Mouse (Mus musculus): ENCODE measurements at regions not wholly inside any gene's neighbourhood (a gene's known extent, or its start where the extent isn't known, plus 50 kb on each side); places are given as distances from the start of the nearest gene placed in this dataset.

GRCm38 (mm10) chr5:51894159-51894558 lies 296.2 kb downstream of the Dhx15 start:
- DNase-seq (ENCODE audit: low spot score): no peak
- H3K27ac ChIP-seq: no peak overlapping the region
- 81% methylated on average over 8 of the region's 8 CpGs for WGBS
- no peaks in the 10 kb centered on the region for H3K9me3 ChIP-seq (replicated peaks)
- no peaks in the 10 kb centered on the region for H3K27me3 ChIP-seq (ENCODE audit: low read depth, poor library complexity, severe bottlenecking)
- H3K4me3 ChIP-seq: no peak overlapping the region
- no peaks in the 10 kb centered on the region for H3K36me3 ChIP-seq
- H3K4me1 ChIP-seq: no peaks in the 10 kb centered on the region

- Histone ChIP-seq H3K27me3 (ENCODE audit: low read depth, poor library complexity, severe bottlenecking) (no peaks in the 10 kb centered on the region), H3K27ac (no peak overlapping the region), H3K4me3 (no peak overlapping the region), H3K9me3 (replicated peaks) (no peaks in the 10 kb centered on the region), H3K4me1 (peaks cover 12% of the 10 kb centered on the region), H3K36me3 (no peaks in the 10 kb centered on the region)
- DNase-seq (ENCODE audit: low spot score): no peak
- WGBS: 85% methylated on average over 4 of the region's 4 CpGs
These were observed 299.0 kb downstream of the Dhx15 start for GRCm38 (mm10) chr5:51891341-51891740.

GRCm38 (mm10) chr5:51888404-51888803 lies 301.9 kb downstream of the Dhx15 start:
- 36% methylated on average over 7 of the region's 7 CpGs for whole genome bisulfite sequencing
- H3K27ac ChIP-seq: peak overlapping the region; percentile 14; the same call in 1 of the 2 replicates

GRCm38 (mm10) chr5:51882594-51882993 lies 307.7 kb downstream of the Dhx15 start:
- no peaks in the 10 kb centered on the region for H3K4me1 ChIP-seq
- H3K27me3 ChIP-seq (ENCODE audit: low read depth, poor library complexity, severe bottlenecking): no peaks in the 10 kb centered on the region
- no peak overlapping the region for H3K4me3 ChIP-seq
- H3K27ac ChIP-seq: no peak overlapping the region
- H3K9me3 ChIP-seq (replicated peaks): no peaks in the 10 kb centered on the region
- H3K36me3 ChIP-seq: no peaks in the 10 kb centered on the region
- no peak for DNase-seq (ENCODE audit: low spot score)
- 76% methylated on average over 4 of the region's 4 CpGs for WGBS

More at GRCm38 (mm10) chr5:51888404-51888803, 301.9 kb downstream of the Dhx15 start:
- Histone ChIP-seq H3K4me1 (peaks cover 12% of the 10 kb centered on the region), H3K9me3 (replicated peaks) (no peaks in the 10 kb centered on the region), H3K4me3 (no peak overlapping the region), H3K27me3 (ENCODE audit: low read depth, poor library complexity, severe bottlenecking) (no peaks in the 10 kb centered on the region), H3K36me3 (no peaks in the 10 kb centered on the region)
- DNase-seq (ENCODE audit: low spot score): no peak

- no peak for DNase-seq (ENCODE audit: low spot score)
- H3K36me3 ChIP-seq: no peaks in the 10 kb centered on the region
- H3K4me1 ChIP-seq: no peaks in the 10 kb centered on the region
- H3K9me3 ChIP-seq (replicated peaks): no peaks in the 10 kb centered on the region
- WGBS: 83% methylated on average over 3 of the region's 3 CpGs
- no peak overlapping the region for H3K27ac ChIP-seq
- no peak overlapping the region for H3K4me3 ChIP-seq
- no peaks in the 10 kb centered on the region for H3K27me3 ChIP-seq (ENCODE audit: low read depth, poor library complexity, severe bottlenecking)
These were observed 308.1 kb downstream of the Dhx15 start for GRCm38 (mm10) chr5:51882173-51882572.

- Histone ChIP-seq H3K27ac (no peak overlapping the region), H3K4me1 (peaks cover 7% of the 10 kb centered on the region; the same call in 1 of the 2 replicates), H3K9me3 (replicated peaks) (no peaks in the 10 kb centered on the region), H3K4me3 (no peak overlapping the region), H3K36me3 (no peaks in the 10 kb centered on the region), H3K27me3 (ENCODE audit: low read depth, poor library complexity, severe bottlenecking) (no peaks in the 10 kb centered on the region)
- WGBS: 90% methylated on average over 2 of the region's 2 CpGs
- DNase-seq (ENCODE audit: low spot score): no peak
These were observed 309.3 kb upstream of the Ppargc1a start for GRCm38 (mm10) chr5:51876846-51877245.

GRCm38 (mm10) chr5:51873571-51873970 lies 306.0 kb upstream of the Ppargc1a start:
- no peaks in the 10 kb centered on the region for H3K27me3 ChIP-seq (ENCODE audit: low read depth, poor library complexity, severe bottlenecking)
- no peaks in the 10 kb centered on the region for H3K9me3 ChIP-seq (replicated peaks)
- WGBS: 77% methylated on average over 5 of the region's 5 CpGs
- DNase-seq (ENCODE audit: low spot score): no peak
- H3K4me1 ChIP-seq: peaks cover 7% of the 10 kb centered on the region; the same call in 1 of the 2 replicates
- no peak overlapping the region for H3K27ac ChIP-seq
- no peaks in the 10 kb centered on the region for H3K36me3 ChIP-seq
- H3K4me3 ChIP-seq: no peak overlapping the region

- no peaks in the 10 kb centered on the region for H3K27me3 ChIP-seq (ENCODE audit: low read depth, poor library complexity, severe bottlenecking)
- H3K9me3 ChIP-seq (replicated peaks): no peaks in the 10 kb centered on the region
- H3K27ac ChIP-seq: no peak overlapping the region
- no peak for DNase-seq (ENCODE audit: low spot score)
- 91% methylated on average over 12 of the region's 12 CpGs for WGBS
- no peaks in the 10 kb centered on the region for H3K36me3 ChIP-seq
- no peak overlapping the region for H3K4me3 ChIP-seq
- peaks cover 7% of the 10 kb centered on the region; the same call in 1 of the 2 replicates for H3K4me1 ChIP-seq
These were observed 304.2 kb upstream of the Ppargc1a start for GRCm38 (mm10) chr5:51871735-51872134.

- Histone ChIP-seq H3K4me1 (peaks cover 7% of the 10 kb centered on the region; the same call in 1 of the 2 replicates), H3K36me3 (no peaks in the 10 kb centered on the region), H3K27ac (no peak overlapping the region), H3K9me3 (replicated peaks) (no peaks in the 10 kb centered on the region), H3K4me3 (no peak overlapping the region), H3K27me3 (ENCODE audit: low read depth, poor library complexity, severe bottlenecking) (no peaks in the 10 kb centered on the region)
- WGBS: 91% methylated on average over 18 of the region's 18 CpGs
- no peak for DNase-seq (ENCODE audit: low spot score)
These were observed 300.7 kb upstream of the Ppargc1a start for GRCm38 (mm10) chr5:51868223-51868713.

GRCm38 (mm10) chr5:51866002-51866401 lies 298.5 kb upstream of the Ppargc1a start:
- 89% methylated on average over 2 of the region's 2 CpGs for WGBS
- Histone ChIP-seq H3K27ac (no peak overlapping the region), H3K9me3 (replicated peaks) (no peaks in the 10 kb centered on the region), H3K4me1 (no peaks in the 10 kb centered on the region), H3K4me3 (no peak overlapping the region), H3K36me3 (no peaks in the 10 kb centered on the region), H3K27me3 (ENCODE audit: low read depth, poor library complexity, severe bottlenecking) (no peaks in the 10 kb centered on the region)
- DNase-seq (ENCODE audit: low spot score): no peak

GRCm38 (mm10) chr5:51860496-51860895 lies 293.0 kb upstream of the Ppargc1a start:
- no peaks in the 10 kb centered on the region for H3K4me1 ChIP-seq
- 91% methylated on average over 5 of the region's 5 CpGs for WGBS
- H3K4me3 ChIP-seq: no peak overlapping the region
- H3K27ac ChIP-seq: no peak overlapping the region
- H3K9me3 ChIP-seq (replicated peaks): no peaks in the 10 kb centered on the region
- H3K27me3 ChIP-seq (ENCODE audit: low read depth, poor library complexity, severe bottlenecking): no peaks in the 10 kb centered on the region
- DNase-seq (ENCODE audit: low spot score): no peak
- no peaks in the 10 kb centered on the region for H3K36me3 ChIP-seq

GRCm38 (mm10) chr5:51853456-51854124 lies 286.1 kb upstream of the Ppargc1a start:
- Histone ChIP-seq H3K4me3 (no peak overlapping the region), H3K4me1 (no peaks in the 10 kb centered on the region), H3K27me3 (ENCODE audit: low read depth, poor library complexity, severe bottlenecking) (no peaks in the 10 kb centered on the region), H3K9me3 (replicated peaks) (no peaks in the 10 kb centered on the region), H3K27ac (no peak overlapping the region), H3K36me3 (no peaks in the 10 kb centered on the region)
- DNase-seq (ENCODE audit: low spot score): no peak
- 66% methylated on average over 9 of the region's 9 CpGs for WGBS

GRCm38 (mm10) chr5:51850091-51850490 lies 282.6 kb upstream of the Ppargc1a start:
- H3K27ac ChIP-seq: no peak overlapping the region
- 89% methylated on average over 9 of the region's 9 CpGs for WGBS
- H3K9me3 ChIP-seq (replicated peaks): no peaks in the 10 kb centered on the region
- H3K36me3 ChIP-seq: no peaks in the 10 kb centered on the region
- no peaks in the 10 kb centered on the region for H3K27me3 ChIP-seq (ENCODE audit: low read depth, poor library complexity, severe bottlenecking)
- no peaks in the 10 kb centered on the region for H3K4me1 ChIP-seq
- no peak for DNase-seq (ENCODE audit: low spot score)
- H3K4me3 ChIP-seq: no peak overlapping the region

GRCm38 (mm10) chr5:51849236-51849635 lies 281.7 kb upstream of the Ppargc1a start:
- H3K27ac ChIP-seq: no peak overlapping the region
- H3K36me3 ChIP-seq: no peaks in the 10 kb centered on the region
- no peaks in the 10 kb centered on the region for H3K27me3 ChIP-seq (ENCODE audit: low read depth, poor library complexity, severe bottlenecking)
- 94% methylated on average over 5 of the region's 5 CpGs for WGBS
- H3K9me3 ChIP-seq (replicated peaks): no peaks in the 10 kb centered on the region
- no peak for DNase-seq (ENCODE audit: low spot score)
- no peaks in the 10 kb centered on the region for H3K4me1 ChIP-seq
- no peak overlapping the region for H3K4me3 ChIP-seq
